Mouse (Mus musculus): Measurements from ENCODE around the gene Efnb1. TPM values are rescaled to one million over a fixed set of nuclear protein-coding genes. Genes with fewer than 3 reads are reported as not detected.

The Efnb1 gene
- total RNA-seq (2023), result 1.7 TPM

GRCm38 (mm10) chrX:99135523-99136258 lies at the start of gene Efnb1:
Efnb1 (plus strand) TSS chrX:99136130.

Other genes with a start within 250 kb of the Efnb1 start
- gene Ophn1, start 245.1 kb upstream of the Efnb1 start, total RNA-seq (2023), result not detected
- 26.5 TPM for gene Yipf6, start 199.8 kb upstream of the Efnb1 start, total RNA-seq (2023)
- gene Stard8, start 132.9 kb upstream of the Efnb1 start, total RNA-seq (2023), result 0.47 TPM

All from CD4-positive naive resting alpha-beta T cell, adult 76 days (primary cell).